Mouse (Mus musculus): ENCODE results near the gene Gpsm1.

DNA sequence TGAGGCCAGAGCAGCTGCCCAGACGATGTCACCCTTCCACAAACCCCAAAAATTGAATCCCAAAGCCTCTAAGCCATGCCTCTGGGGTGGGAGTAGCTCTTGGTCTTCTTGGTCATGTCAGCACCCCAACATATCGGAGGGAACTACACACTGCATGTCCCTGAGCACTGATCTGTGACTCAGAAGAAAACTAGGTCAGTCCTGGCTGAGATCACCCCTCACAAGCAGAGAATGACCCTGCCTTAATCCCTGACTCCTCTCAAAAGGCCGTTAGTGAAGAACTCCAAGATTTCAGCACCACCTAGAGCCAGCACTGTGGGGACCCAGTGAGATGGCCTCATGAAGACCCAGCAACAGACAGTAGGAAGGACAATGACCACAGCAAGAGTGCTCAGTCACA, 47.1 kb upstream of the Gpsm1 start:
- no peak for TF ChIP-seq CTCF (IDR thresholded peaks at IDR 0.05; ENCODE audit: control insufficient read depth, insufficient read depth, insufficient replicate concordance, low read depth, low read length)
- TF ChIP-seq POLR2A (IDR thresholded peaks at IDR 0.05; ENCODE audit: control insufficient read depth, low read depth, low read length): no peak

All from testis, adult 2 months (tissue).